Mouse (Mus musculus) stomach, postnatal 0 days (tissue): ENCODE measurements around the gene Rab11b. TPM values are rescaled to one million over a fixed set of nuclear protein-coding genes. Genes with fewer than 3 reads are reported as not detected.

Source experiments
- ATAC-seq: fragments of 200-750 bp; cut with Nextera tagmentation; 2 replicates; pipeline ENCODE4 v1.8.0; 2017; ENCODE audit not compliant: low FRiP score, low TSS enrichment
- DNase-seq: peaks from one replicate; pipeline ENCODE4 v3.0.0-alpha.2; 2016; ENCODE audit warnings: low spot score
- H3K27ac ChIP-seq: fragments of 300-500 bp; sonication (generic); replicated peaks from 2 replicates; pipeline ENCODE4 v1.5.1; 2014; ENCODE audit warnings: mild to moderate bottlenecking, control low read depth
- H3K27me3 ChIP-seq: fragments of 300-500 bp; sonication (generic); 2 replicates; pipeline ENCODE4 v1.6.1; 2014; ENCODE audit warnings: low read length; ENCODE audit not compliant: control insufficient read depth, insufficient read depth
- H3K36me3 ChIP-seq: fragments of 300-500 bp; sonication (generic); 2 replicates; pipeline ENCODE4 v1.6.1; 2014; ENCODE audit warnings: low read length, mixed read lengths; ENCODE audit not compliant: control insufficient read depth, insufficient read depth
- H3K4me1 ChIP-seq: fragments of 300-500 bp; sonication (generic); replicated peaks from 2 replicates; pipeline ENCODE4 v1.6.1; 2014; ENCODE audit warnings: antibody characterized with exemption; ENCODE audit not compliant: control insufficient read depth, insufficient read depth
- H3K4me2 ChIP-seq: fragments of 300-500 bp; sonication (generic); replicated peaks from 2 replicates; pipeline ENCODE4 v1.6.1; 2014; ENCODE audit warnings: low read depth, mild to moderate bottlenecking, control low read depth, moderate library complexity
- H3K4me3 ChIP-seq: fragments of 300-500 bp; sonication (generic); 2 replicates; pipeline ENCODE4 v1.5.1; 2014; ENCODE audit warnings: low read depth, low read length, control low read depth
- H3K9ac ChIP-seq: fragments of 300-500 bp; sonication (generic); 2 replicates; pipeline ENCODE4 v1.6.1; 2014; ENCODE audit warnings: mild to moderate bottlenecking, low read length, control low read depth, mixed read lengths
- H3K9me3 ChIP-seq: fragments of 300-500 bp; sonication (generic); 2 replicates; pipeline ENCODE4 v1.6.1; 2016; ENCODE audit warnings: low read length; ENCODE audit not compliant: control insufficient read depth
- CTCF ChIP-seq: IDR thresholded peaks from 2 replicates; pipeline ENCODE4 v1.5.1; 2016; ENCODE audit warnings: antibody characterized with exemption, low read depth, mild to moderate bottlenecking, moderate library complexity
- EP300 ChIP-seq: optimal IDR thresholded peaks from 2 replicates; pipeline ENCODE3; 2016; ENCODE audit warnings: antibody characterized with exemption
- WGBS: fragments of 180-500 bp; shearing (Covaris S2); extraction: QIAGEN DNeasy Blood & Tissue Kit; methylation state at CpG from one replicate; pipeline ENCODE4 v1.1.7; 2014; 5-methylcytosine and 5-hydroxymethylcytosine counted together
- polyA plus RNA-seq: library from polyadenylated mRNA; unstranded; fragments of >200 nt; fragmentation: Nextera tagmentation; extraction: Ambion mirVana; gene quantifications from 2 replicates; pipeline ENCODE4 v1.2.1, GENCODE M21; 2015

Gene Rab11b
- polyA plus RNA-seq, result 164 TPM in 2 replicates

GRCm38 (mm10) chr17:33760255-33761165 lies at the start of gene Rab11b:
Gene Rab11b, minus strand, starts transcription at chr17:33760530.
- no peaks in the 10 kb centered on the region for H3K27me3 ChIP-seq
- DNase-seq (peak; percentile 99), ATAC-seq (peak; percentile 98)
- H3K4me2 ChIP-seq, result peak within 1 kb of the TSS; percentile 48
- H3K9me3 ChIP-seq, result no peaks in the 10 kb centered on the region
- peaks cover 10% of the 10 kb centered on the region for H3K4me1 ChIP-seq
- TF ChIP-seq EP300 (no peak), CTCF (peak; percentile 53)
- 3% methylated on average over 34 of the region's 35 CpGs for WGBS
- H3K4me3 ChIP-seq, result peak within 1 kb of the TSS; percentile 73
- peak within 1 kb of the TSS; percentile 100 for H3K27ac ChIP-seq
- peak within 1 kb of the TSS; percentile 98 for H3K9ac ChIP-seq
- H3K36me3 ChIP-seq, result no peaks in the 10 kb centered on the region

- TF ChIP-seq EP300 (no peak), CTCF (no peak)
- Histone ChIP-seq H3K36me3 (no peaks in the 10 kb centered on the region), H3K9me3 (no peaks in the 10 kb centered on the region), H3K9ac (no peak overlapping the region), H3K27me3 (no peaks in the 10 kb centered on the region), H3K4me1 (no peaks in the 10 kb centered on the region), H3K27ac (no peak overlapping the region), H3K4me2 (no peak overlapping the region), H3K4me3 (no peak overlapping the region)
- ATAC-seq (no peak), DNase-seq (no peak)
- WGBS, result 36% methylated on average over 10 of the region's 10 CpGs
These were observed 47.9 kb upstream of the Rab11b start for GRCm38 (mm10) chr17:33808192-33808591.

GRCm38 (mm10) chr17:33807181-33807888 lies 47.0 kb upstream of the Rab11b start:
- Histone ChIP-seq H3K4me1 (no peaks in the 10 kb centered on the region), H3K9me3 (no peaks in the 10 kb centered on the region), H3K36me3 (no peaks in the 10 kb centered on the region), H3K9ac (no peak overlapping the region), H3K27me3 (no peaks in the 10 kb centered on the region), H3K4me3 (no peak overlapping the region), H3K27ac (no peak overlapping the region), H3K4me2 (no peak overlapping the region)
- TF ChIP-seq CTCF, result no peak
- no peak for TF ChIP-seq EP300
- DNase-seq (no peak), ATAC-seq (no peak)
- WGBS, result 52% methylated on average over 9 of the region's 9 CpGs

GRCm38 (mm10) chr17:33804745-33805144 lies 44.4 kb upstream of the Rab11b start:
- H3K9ac ChIP-seq, result peak overlapping the region; percentile 23; the same call in 1 of the 2 replicates
- WGBS, result 42% methylated on average over 1 of the region's 1 CpGs
- H3K36me3 ChIP-seq, result no peaks in the 10 kb centered on the region
- no peak overlapping the region for H3K4me3 ChIP-seq
- H3K4me2 ChIP-seq, result no peak overlapping the region
- DNase-seq, result no peak
- TF ChIP-seq CTCF, result no peak
- no peak overlapping the region for H3K27ac ChIP-seq
- H3K9me3 ChIP-seq, result no peaks in the 10 kb centered on the region
- ATAC-seq, result no peak
- no peaks in the 10 kb centered on the region for H3K27me3 ChIP-seq
- no peaks in the 10 kb centered on the region for H3K4me1 ChIP-seq

- Histone ChIP-seq H3K27ac (no peak overlapping the region), H3K4me2 (no peak overlapping the region), H3K4me1 (no peaks in the 10 kb centered on the region), H3K36me3 (no peaks in the 10 kb centered on the region), H3K4me3 (no peak overlapping the region), H3K9ac (no peak overlapping the region), H3K27me3 (no peaks in the 10 kb centered on the region), H3K9me3 (no peaks in the 10 kb centered on the region)
- ATAC-seq (no peak), DNase-seq (no peak)
- 51% methylated on average over 4 of the region's 4 CpGs for WGBS
- no peak for TF ChIP-seq EP300
- no peak for TF ChIP-seq CTCF
These were observed 43.9 kb upstream of the Rab11b start for GRCm38 (mm10) chr17:33804205-33804604.
